Mouse (Mus musculus) neutrophil, adult 5-6 weeks (primary cell): ENCODE data around the gene Unc80. TPM values are rescaled to one million over a fixed set of nuclear protein-coding genes. Genes with fewer than 3 reads are reported as not detected.
"Not testable (repeated sequence)": the region's sequence is repeated elsewhere in the genome, so short reads cannot be mapped to it uniquely, and the experiment has no call there.

Experiments used
- ATAC-seq: fragments of 151-379, 151-347 bp; 2 replicates; pipeline ENCODE4 v1.8.0; 2017; ENCODE audit warnings: mild to moderate bottlenecking, moderate TSS enrichment; ENCODE audit not compliant: insufficient number of reproducible peaks, poor library complexity, low FRiP score, severe bottlenecking; ENCODE audit errors: extremely low read depth
- total RNA-seq: library from RNA; stranded (forward); fragments of 200-1000 nt; gene quantifications from 2 replicates; pipeline ENCODE4 v1.2.3, GENCODE M21; 2017

The Unc80 gene
- total RNA-seq, 1 experiment from 2014 or later: not detected

DNA sequence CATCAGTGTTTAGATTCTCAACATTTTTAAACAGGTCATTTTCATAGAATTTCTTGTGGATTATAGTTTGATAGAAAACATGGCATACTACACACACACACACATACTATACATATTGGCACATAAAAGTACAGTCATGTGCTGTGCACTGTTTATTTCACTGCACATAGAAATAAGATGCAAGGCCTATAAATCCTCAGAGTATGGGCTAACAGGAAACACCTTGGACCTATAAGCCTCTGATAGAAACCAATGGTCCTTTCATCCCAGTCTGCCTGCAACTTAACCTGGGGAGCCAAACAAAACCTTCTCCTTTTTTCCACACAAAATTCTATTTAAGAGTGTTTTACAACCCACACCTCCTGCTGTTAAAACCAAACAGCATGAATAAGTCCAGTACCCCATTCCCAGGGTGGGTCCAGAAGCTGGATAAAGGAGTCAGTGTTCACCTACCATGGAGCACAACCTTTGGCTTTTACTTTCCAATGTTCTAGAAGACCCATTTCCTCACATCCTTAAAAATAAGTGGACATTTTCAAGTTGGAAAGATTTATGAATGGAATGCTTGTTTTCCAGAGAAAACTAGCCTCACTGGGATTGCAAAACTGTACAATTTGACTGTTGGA is 129.1 kb downstream of the Unc80 start:
- no peak for ATAC-seq

DNA sequence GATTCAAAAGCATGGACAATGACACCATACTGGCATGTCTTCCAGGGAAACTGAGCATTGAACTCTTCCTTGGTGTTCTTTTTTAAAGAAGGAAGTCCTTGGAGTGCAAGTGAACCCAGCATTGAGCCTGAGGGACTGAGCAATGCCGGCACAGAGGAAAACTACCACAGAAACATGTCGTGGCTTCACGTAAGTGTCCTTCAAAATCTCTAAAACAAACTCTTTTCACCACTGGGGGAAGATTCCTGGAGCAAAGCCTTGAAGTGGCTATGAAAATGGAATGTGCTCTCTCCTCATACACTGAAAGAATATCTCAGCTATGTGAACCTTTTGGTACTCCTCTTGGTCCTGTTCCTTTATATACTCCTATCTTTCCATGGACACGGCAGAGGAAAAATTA is 140.1 kb downstream of the Unc80 start:
- no peak for ATAC-seq

- ATAC-seq: no peak
Measured at GRCm38 (mm10) chr1:66617188-66617587, 149.0 kb downstream of the Unc80 start.

DNA sequence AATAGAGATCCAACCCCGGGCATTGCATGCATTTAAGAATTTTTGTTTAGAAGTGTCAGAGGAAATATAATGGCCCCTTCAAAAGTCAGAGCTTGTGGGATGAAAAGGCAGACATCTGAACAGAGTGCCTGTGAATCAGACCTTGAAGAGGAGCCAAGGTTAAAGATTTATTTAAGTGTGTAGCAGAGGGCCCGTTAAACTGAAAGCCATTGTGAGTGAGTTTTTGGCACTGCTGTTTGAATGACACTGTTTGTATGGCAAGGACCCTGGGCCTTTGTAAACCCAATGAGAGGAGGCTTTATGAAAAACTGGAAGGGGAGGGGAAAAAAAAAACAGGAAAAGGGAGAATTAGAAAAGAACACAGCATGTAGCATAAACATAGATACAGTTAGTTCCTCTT is 170.0 kb downstream of the Unc80 start:
- ATAC-seq: no peak

DNA sequence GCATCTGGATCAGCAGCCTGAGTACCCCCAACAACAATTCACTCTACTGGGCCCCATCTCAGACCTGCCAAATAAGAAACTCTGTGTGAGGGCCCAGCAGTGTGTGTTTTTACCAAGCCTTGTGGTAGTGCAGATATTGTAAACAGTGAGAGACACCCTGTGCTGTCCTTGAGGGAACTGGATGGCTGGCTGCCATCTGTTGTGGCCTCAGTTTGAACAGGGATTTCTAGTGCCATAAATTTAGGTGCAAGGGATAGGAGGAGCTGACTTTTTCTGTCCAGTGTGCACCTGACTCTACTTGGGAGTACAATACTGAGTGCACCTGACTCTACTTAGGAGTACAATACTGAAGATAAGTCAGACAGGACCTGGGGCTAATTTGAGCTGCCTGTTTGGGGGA is 178.7 kb downstream of the Unc80 start:
- ATAC-seq: no peak

DNA sequence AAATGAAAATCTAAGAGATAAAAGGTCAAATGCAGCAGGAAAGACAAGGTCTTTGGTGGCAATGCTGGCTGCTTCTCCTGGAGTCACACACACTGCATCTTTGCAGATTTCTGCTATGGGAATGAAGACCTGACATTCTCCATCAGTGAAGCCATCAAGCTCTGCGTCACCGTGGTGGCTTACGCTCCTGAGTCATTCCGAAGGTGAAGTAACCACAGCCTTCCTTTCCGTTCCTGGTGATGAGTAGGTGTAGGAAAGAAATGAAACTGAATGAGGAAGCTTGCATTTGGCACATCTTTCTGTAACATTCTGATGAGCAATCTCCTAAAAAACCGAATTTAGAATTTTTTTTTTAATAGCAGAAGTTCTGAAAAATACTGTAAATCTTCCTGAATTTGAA is 181.4 kb downstream of the Unc80 start:
- no peak for ATAC-seq

GRCm38 (mm10) chr1:66650006-66650405 is 181.8 kb downstream of the Unc80 start:
- no peak for ATAC-seq

GRCm38 (mm10) chr1:66655119-66655746 is 187.1 kb downstream of the Unc80 start:
- ATAC-seq: no peak

DNA sequence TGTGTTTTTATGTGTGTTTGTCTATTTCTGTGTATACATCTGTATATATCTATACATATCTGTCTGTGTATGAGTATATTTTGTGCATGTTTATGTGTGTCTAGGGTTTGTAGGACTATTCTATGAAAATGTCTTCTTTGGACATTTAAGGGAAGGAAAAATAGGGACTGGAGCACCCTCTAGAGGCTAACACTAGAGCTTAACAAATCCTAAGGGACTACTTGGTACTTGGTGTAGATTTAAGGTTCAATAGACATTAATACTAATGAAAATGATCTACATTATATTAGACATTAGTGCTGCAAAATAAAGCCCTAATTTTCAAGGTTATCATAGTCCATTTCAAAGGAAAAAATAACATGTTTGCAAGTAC is 187.6 kb downstream of the Unc80 start:
- no peak for ATAC-seq

DNA sequence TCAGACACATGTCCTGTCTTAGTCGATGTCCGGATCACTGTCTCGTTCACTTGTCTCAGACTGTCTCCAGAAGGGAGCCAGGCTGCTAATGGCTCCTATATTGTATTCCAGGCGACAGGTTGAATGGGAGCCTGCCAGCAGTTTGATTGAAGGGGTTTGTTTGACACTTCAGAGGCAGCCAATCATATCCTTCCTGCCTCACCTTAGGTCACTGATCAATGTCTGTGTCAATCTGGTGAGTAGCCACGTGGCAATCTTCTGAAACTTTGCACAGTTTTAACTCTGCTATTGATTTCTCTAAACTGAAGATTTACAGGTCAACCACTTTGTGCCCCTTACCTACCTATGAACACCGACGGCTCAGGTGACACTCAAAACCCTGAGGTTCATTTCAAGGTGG is 203.3 kb downstream of the Unc80 start:
- no peak for ATAC-seq

DNA sequence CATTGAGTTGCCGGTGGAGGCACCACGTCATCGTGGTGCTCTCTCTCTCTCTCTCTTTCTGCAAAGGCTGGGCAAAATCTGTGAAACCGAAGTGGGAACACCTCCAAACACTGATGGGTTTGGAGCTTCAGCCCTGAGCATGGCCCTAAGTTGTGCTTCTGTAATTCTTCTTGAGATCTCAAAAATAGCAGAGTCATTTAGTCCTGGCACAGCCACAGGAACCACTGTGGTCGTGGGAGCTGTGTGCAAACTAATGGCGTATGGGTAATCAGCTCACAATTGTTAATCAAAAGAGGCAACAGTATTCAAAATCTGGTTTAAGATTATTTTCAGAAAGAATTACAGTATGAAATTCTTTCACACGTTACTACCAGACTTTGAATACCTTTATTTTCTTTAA is 204.6 kb downstream of the Unc80 start:
- ATAC-seq: no peak

GRCm38 (mm10) chr1:66677928-66678327 is 209.8 kb downstream of the Unc80 start:
- ATAC-seq: no peak

GRCm38 (mm10) chr1:66678662-66679061 is 210.5 kb downstream of the Unc80 start:
- no peak for ATAC-seq

GRCm38 (mm10) chr1:66682974-66683373 is 214.8 kb downstream of the Unc80 start:
- ATAC-seq: no peak

GRCm38 (mm10) chr1:66691772-66692171 is 223.6 kb downstream of the Unc80 start:
- no peak for ATAC-seq

DNA sequence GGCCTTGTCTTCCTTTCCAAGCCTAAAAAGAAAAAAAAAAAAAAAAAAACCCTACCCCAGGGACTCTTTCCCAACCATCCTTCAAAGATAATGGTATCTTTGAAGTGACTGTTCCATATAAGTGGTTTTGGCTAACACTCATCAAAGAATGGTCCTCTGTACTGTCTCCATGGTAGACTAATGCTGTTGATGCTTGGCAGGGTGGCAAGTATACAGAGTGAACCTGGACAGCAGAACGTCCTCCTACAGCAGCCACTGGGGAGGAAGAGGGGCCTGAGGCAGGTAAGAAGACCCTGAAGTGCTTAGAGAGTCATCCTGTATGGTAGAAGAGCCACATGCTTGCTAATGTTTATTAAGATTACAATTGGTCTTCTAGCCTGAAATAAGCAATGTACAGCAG is 224.1 kb downstream of the Unc80 start:
- ATAC-seq: no peak

GRCm38 (mm10) chr1:66692780-66693392 is 224.7 kb downstream of the Unc80 start:
- no peak for ATAC-seq

- ATAC-seq: 0 out of 2 replicates have a peak, but pooled peaks have one; percentile 9
Measured at GRCm38 (mm10) chr1:66694266-66694665, 226.1 kb downstream of the Unc80 start.

GRCm38 (mm10) chr1:66695296-66695695 is 227.1 kb downstream of the Unc80 start:
- ATAC-seq: no peak

- ATAC-seq: not testable (repeated sequence)
Measured at GRCm38 (mm10) chr1:66699630-66700029, 231.5 kb downstream of the Unc80 start.
